Mouse (Mus musculus) splenic B cell, adult 2 months (primary cell): ENCODE results near the gene Camsap1.

ENCODE experiments used
- DNase-seq: peaks from one replicate; pipeline ENCODE4 v3.0.0-alpha.2; 2011; ENCODE audit warnings: low read depth, low spot score
- H3K27me3 ChIP-seq: 2 replicates; pipeline ENCODE4 v1.6.1; 2012; ENCODE audit warnings: mild to moderate bottlenecking, low read length, moderate library complexity, mixed read lengths; ENCODE audit not compliant: control insufficient read depth, poor library complexity, insufficient read depth, severe bottlenecking
- H3K36me3 ChIP-seq: 2 replicates; pipeline ENCODE4 v1.6.1; 2012; ENCODE audit warnings: mild to moderate bottlenecking, low read length, moderate library complexity, mixed read lengths; ENCODE audit not compliant: control insufficient read depth, poor library complexity, insufficient read depth, severe bottlenecking

The Camsap1 gene

DNA sequence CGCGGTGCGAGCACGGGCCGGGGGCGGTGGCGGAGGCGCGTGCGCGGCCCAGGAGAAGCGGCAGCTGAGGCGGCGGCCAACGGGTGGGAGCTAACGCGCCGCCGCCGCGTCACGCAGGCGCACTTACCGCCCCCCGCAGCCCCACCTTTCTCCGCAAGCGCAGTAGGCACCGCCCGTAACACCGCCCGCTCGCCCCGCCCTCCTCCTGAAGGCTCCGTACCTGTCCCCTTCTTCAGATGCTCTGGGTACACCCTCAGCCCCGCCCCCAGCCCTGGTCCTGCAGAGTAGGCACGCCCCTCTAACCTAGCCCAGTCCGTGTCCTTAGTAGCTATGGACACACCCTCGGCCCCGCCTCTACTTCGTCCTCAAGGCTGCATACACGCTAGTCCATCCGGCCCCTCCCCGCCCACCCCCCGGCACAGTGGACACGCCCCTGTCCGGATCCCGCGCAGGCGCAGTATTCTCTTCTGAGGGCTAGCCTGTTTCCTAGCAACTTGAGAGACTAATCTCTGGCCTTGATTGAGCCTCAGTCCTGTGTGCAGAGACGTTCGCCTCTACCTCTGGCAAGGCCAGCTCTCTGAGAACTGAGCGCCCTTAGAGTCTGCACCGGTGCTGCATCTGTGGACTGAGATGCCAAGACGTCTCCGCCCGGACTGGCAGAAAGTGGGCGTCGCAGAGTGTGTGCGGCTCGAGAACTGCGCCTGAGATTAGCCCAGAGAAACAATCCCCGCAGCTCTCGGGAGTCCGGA lies at the start of gene Camsap1:
Camsap1 (minus strand) TSS at position 124 of the 749 bp plus-strand sequence.
- no peaks in the 10 kb centered on the region for H3K27me3 ChIP-seq
- peak; percentile 100 for DNase-seq
- H3K36me3 ChIP-seq, result no peaks in the 10 kb centered on the region

GRCm38 (mm10) chr2:26030288-26030687 lies 47.2 kb upstream of the Camsap1 start:
- H3K36me3 ChIP-seq, result no peaks in the 10 kb centered on the region
- no peaks in the 10 kb centered on the region for H3K27me3 ChIP-seq
- peak; percentile 11 for DNase-seq

GRCm38 (mm10) chr2:26024138-26025075 lies 41.3 kb upstream of the Camsap1 start:
- no peaks in the 10 kb centered on the region for H3K36me3 ChIP-seq
- no peaks in the 10 kb centered on the region for H3K27me3 ChIP-seq
- DNase-seq, result peak; percentile 64

- DNase-seq, result no peak
- no peaks in the 10 kb centered on the region for H3K27me3 ChIP-seq
- H3K36me3 ChIP-seq, result no peaks in the 10 kb centered on the region
Measured at GRCm38 (mm10) chr2:26022626-26023025, 39.5 kb upstream of the Camsap1 start.

DNA sequence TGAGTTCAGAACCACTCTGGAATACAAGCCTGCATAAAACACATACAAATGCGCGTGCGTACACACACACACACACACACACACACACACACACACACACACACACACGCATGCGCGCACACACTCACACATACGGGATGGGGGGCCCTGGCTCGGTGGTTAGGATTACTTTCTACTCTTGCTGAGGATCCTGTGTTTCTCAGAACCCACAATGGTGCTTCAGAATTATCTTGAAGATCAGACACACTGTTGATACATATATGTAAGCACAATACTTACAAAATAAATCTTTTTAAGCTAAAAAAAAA lies 39.1 kb upstream of the Camsap1 start:
- no peaks in the 10 kb centered on the region for H3K27me3 ChIP-seq
- H3K36me3 ChIP-seq, result no peaks in the 10 kb centered on the region
- DNase-seq, result no peak

DNA sequence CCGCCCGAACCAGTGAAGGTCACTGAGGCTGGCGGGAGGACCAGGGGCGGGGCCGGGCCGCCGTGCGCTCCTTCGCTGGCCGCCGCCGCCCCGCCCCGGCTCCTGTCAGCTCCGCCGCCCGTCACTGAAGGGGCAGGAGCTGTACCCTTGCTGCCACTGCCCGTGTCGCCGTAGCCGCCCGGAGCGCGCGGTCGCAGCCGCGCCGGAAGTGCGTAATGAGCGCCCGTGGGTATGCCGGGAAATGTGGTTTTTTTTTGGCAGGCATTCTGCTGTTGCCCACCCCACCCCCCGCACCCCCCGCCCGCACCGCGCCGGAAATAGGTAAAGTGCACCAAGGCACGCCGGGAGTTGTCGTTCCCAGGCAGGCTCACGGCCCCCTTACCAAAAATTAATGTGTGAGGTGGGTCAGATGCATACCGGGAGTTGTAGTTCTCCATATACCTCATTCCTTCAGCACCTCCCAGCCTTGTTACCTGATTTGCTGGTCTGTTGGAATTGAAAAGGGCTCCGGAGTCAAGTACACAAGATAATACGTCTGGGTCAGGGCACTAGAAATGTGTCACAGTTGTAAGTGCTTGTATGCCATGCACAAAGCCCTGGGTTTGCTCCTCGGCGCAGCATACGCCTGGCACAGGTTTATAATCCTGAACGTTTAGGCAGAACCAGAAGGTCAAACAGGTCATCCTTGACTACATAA lies 38.6 kb upstream of the Camsap1 start, which contains the start of gene Ubac1:
Ubac1 (minus strand) TSS at position 187 of the 697 bp plus-strand sequence.
- peak; percentile 93 for DNase-seq
- H3K27me3 ChIP-seq, result no peaks in the 10 kb centered on the region
- H3K36me3 ChIP-seq, result no peaks in the 10 kb centered on the region

DNA sequence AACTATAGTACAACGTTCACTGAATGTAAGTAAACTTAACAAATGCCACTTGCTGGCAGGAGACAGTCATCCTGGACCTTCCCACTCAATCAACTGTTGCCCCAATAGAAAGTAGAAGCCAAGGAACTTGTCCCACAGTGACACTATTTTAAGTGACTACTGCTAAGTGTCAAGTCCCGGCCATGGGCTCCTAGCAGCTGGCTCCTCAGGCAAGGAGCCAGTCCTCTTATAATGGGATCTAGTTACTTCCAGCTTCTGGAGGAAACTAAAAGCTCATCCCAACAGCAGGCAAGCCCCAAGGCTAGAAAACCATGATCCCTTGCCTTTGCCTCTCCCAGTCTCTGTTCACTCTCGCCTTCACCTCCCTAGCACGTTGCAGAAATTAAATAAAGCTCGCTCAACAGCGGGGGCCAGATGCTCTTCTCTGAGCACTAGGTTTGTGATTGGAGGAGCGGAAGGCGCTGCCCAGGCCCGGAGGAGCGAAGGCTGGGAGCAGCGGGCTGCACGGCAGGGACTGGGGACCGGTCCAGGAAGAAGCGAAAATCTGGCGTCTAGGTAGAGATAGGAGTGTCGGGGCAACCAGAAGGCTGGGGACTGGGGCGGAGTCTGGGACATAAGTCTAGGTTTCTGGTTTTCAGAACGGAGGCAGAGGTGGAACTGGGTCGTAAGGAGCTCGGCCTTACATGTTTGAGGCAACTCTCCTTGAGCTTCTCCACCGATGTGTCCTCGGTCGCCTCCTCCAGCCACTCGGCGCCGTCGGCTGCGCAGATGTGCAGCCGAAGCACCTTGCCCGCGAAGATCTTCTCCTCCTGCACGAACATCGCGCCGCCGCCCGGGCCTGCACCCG lies 37.9 kb upstream of the Camsap1 start:
- DNase-seq, result no peak
- Histone ChIP-seq H3K27me3 (no peaks in the 10 kb centered on the region), H3K36me3 (no peaks in the 10 kb centered on the region)

DNA sequence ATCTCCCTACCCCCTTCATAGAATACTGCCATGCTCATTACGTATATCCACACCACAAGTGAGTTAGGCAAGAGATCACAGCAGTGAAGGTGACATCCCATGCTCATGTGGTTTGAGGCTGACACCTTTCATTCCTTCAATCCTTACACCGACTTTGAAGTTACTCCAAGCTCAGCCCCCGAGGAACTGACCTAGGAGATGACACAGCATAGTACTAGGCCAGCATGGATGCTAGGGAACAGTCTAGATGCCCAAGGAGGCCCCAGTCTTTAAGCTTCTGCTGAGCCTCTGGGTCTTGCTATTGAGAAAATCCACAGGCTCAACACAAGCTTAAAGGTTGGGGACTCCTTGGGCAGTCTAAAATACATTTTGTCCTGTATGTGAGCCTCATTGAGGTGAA lies 36.8 kb upstream of the Camsap1 start:
- Histone ChIP-seq H3K36me3 (no peaks in the 10 kb centered on the region; the same call in 1 of the 2 replicates), H3K27me3 (no peaks in the 10 kb centered on the region)
- DNase-seq, result no peak

- DNase-seq, result no peak
- H3K36me3 ChIP-seq, result peaks cover 4% of the 10 kb centered on the region
- no peaks in the 10 kb centered on the region for H3K27me3 ChIP-seq
Measured at GRCm38 (mm10) chr2:26017326-26017725, 34.2 kb upstream of the Camsap1 start.

- Histone ChIP-seq H3K36me3 (peaks cover 17% of the 10 kb centered on the region), H3K27me3 (no peaks in the 10 kb centered on the region)
- no peak for DNase-seq
Measured at GRCm38 (mm10) chr2:26013674-26014073, 30.6 kb upstream of the Camsap1 start.

GRCm38 (mm10) chr2:26011420-26011819 lies 28.3 kb upstream of the Camsap1 start:
- no peaks in the 10 kb centered on the region for H3K27me3 ChIP-seq
- H3K36me3 ChIP-seq, result peaks cover 24% of the 10 kb centered on the region
- no peak for DNase-seq

- peaks cover 8% of the 10 kb centered on the region for H3K36me3 ChIP-seq
- no peak for DNase-seq
- no peaks in the 10 kb centered on the region for H3K27me3 ChIP-seq
Measured at GRCm38 (mm10) chr2:26002001-26002400, 18.9 kb upstream of the Camsap1 start.

- Histone ChIP-seq H3K27me3 (no peaks in the 10 kb centered on the region), H3K36me3 (peaks cover 8% of the 10 kb centered on the region)
- DNase-seq, result no peak
Measured at GRCm38 (mm10) chr2:26001136-26001535, 18.1 kb upstream of the Camsap1 start.

DNA sequence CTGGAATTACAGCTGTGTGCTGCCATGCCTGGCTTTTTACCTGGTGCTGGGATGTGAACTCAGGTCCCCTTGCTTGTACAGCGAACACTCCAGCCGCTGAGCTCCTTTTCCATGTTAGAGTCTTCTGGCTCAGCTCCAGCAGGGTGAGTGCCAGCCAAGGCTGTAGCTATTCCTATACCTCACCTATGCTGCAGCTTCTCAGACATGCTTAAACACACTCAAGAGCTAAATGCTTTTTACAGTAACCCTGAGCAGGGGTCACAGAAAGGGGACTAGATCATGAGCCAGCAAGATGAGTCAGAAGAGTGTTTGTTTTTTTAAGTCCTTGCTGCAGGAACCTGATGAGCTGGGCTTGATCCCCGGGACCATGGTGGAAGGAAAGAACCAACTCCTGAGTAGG lies 14.6 kb upstream of the Camsap1 start:
- Histone ChIP-seq H3K36me3 (peaks cover 3% of the 10 kb centered on the region), H3K27me3 (no peaks in the 10 kb centered on the region)
- DNase-seq, result no peak
